Comparison of ENCODE assay signal across 23 mouse cellular contexts in the genomic region with DNA sequence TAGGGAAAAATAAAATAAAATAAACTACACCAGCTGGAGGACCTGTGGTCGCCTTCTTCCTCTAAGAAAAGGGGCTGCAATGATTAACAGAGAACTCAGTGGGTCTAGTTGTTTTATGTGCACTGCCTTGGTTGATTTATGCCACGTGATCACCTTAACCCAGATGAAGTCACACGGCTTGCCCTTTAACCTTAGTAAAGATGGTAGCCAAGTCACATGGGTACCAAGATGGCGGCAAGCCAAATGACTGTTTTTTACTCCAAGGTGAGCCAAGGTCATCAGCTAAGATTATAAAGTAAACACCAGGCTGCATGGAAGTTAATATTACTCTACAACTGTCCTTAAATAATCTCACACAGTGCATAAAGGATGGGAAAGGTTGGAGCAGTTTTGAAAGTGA. TPM values are rescaled to one million over a fixed set of nuclear protein-coding genes. Genes with fewer than 3 reads are reported as not detected.
A peak's percentile ranks its signal among the peaks of the same experiment; 100 is the strongest.
DNase-seq lines count a peak whose midpoint lies in the region; TF ChIP-seq lines count a peak whose summit lies in the region.
"Had no signal": no experiment of that assay in that cellular context is flagged by ENCODE, and none has a peak within 500 bp of the region (broad histone marks: within the 10 kb centered on the region; RNA-seq: fewer than 3 reads in every experiment).

No protein-coding gene starts in this region.

- WGBS in kidney, adult 2 months: 34% methylated on average over 4 of the region's 4 CpGs

- TF ChIP-seq RAD21 in MEL (IDR thresholded peaks at IDR 0.05; ENCODE audit: low read depth, low read length): no peak

- H3K9me3 ChIP-seq in MEL (replicated peaks; ENCODE audit: insufficient read depth, low read length): no peaks in the 10 kb centered on the region
- H3K9me3 ChIP-seq: embryonic facial prominence, embryonic 12.5 days; G1E; hindbrain, embryonic 12.5 days; limb, embryonic 13.5 days; midbrain, embryonic 12.5 days had no signal

- no peak for TF ChIP-seq CTCF in MEL (IDR thresholded peaks at IDR 0.05 in 2 of 3, conservative IDR thresholded peaks at IDR 0.05 in 1 of 3; ENCODE audit: control insufficient read depth in 1 of 3, insufficient read depth in 1 of 3, low read depth in 2 of 3, low read length in 3 of 3, poor library complexity in 1 of 3, severe bottlenecking in 1 of 3)
- TF ChIP-seq CTCF in kidney, adult 2 months (conservative IDR thresholded peaks at IDR 0.05; ENCODE audit: insufficient read depth, insufficient read length, low read depth, low read length): no peak

- H3K9ac ChIP-seq in MEL (ENCODE audit: control insufficient read depth, low read depth, low read length, poor library complexity, severe bottlenecking): no peak overlapping the region
- H3K9ac ChIP-seq: embryonic facial prominence, embryonic 12.5 days; hindbrain, embryonic 12.5 days; limb, embryonic 13.5 days; midbrain, embryonic 12.5 days had no signal

- H3K27ac ChIP-seq in MEL (ENCODE audit: control insufficient read depth, low read depth, low read length): peak overlapping the region; percentile 70
- peak overlapping the region; percentile 71 for H3K27ac ChIP-seq in kidney, adult 2 months (ENCODE audit: insufficient read depth, low read depth, low read length)
- H3K27ac ChIP-seq: hindbrain, embryonic 12.5 days; midbrain, embryonic 12.5 days had no signal

- no peak; a peak in 1 of 4 replicates for TF ChIP-seq EP300 in MEL (IDR thresholded peaks at IDR 0.05; ENCODE audit: low read depth in 1 of 2, low read length in 2 of 2)

- TF ChIP-seq POLR2A in MEL (IDR thresholded peaks at IDR 0.05; ENCODE audit: control insufficient read depth in 1 of 2, insufficient read depth in 1 of 2, low read depth in 1 of 2, low read length in 2 of 2, poor library complexity in 1 of 2): no peak
- no peak for TF ChIP-seq POLR2A in kidney, adult 2 months (IDR thresholded peaks at IDR 0.05; ENCODE audit: low read depth, low read length)

- no peak overlapping the region for H3K4me3 ChIP-seq in MEL (ENCODE audit: control insufficient read depth in 1 of 2, insufficient read depth in 1 of 2, low read depth in 2 of 2, low read length in 2 of 2)
- no peak overlapping the region for H3K4me3 ChIP-seq in kidney, adult 2 months (ENCODE audit: insufficient read depth, low read depth, low read length)
- H3K4me3 ChIP-seq: embryonic facial prominence, embryonic 12.5 days; hindbrain, embryonic 12.5 days; limb, embryonic 13.5 days; midbrain, embryonic 12.5 days had no signal

- no peaks in the 10 kb centered on the region for H3K27me3 ChIP-seq in MEL (ENCODE audit: control insufficient read depth in 1 of 2, insufficient read depth in 2 of 2, low read length in 2 of 2)
- no peaks in the 10 kb centered on the region for H3K27me3 ChIP-seq in kidney, adult 2 months (replicated peaks; ENCODE audit: control insufficient read depth, insufficient read depth, low read length)
- H3K27me3 ChIP-seq: embryonic facial prominence, embryonic 12.5 days; limb, embryonic 13.5 days; midbrain, embryonic 12.5 days had no signal

- DNase-seq in embryo, embryonic 11 days: peak; percentile 19
- no peak for DNase-seq in embryo, embryonic 10.5 days (ENCODE audit: low spot score)
- DNase-seq in MEL (ENCODE audit: low read depth, low spot score): no peak
- peak; percentile 95 for DNase-seq in kidney, adult 2 months
- peak; percentile 80 to 84 for DNase-seq in kidney, postnatal 36 days
- no peak for DNase-seq in urinary bladder, adult 18-20 months (ENCODE audit: low spot score in 2 of 2)
- DNase-seq in neural tube, embryonic 10.5 days (ENCODE audit: extremely low spot score, low spot score): no peak
- DNase-seq in thymus, adult 18-20 months: no peak
- DNase-seq: cerebellum, adult 9-10 months; layer of hippocampus, postnatal 36 days; right cerebral cortex, postnatal 4 days; thymus, postnatal 14 days had no signal

- peaks cover 43 to 68% of the 10 kb centered on the region in 2 experiments for H3K4me1 ChIP-seq in MEL (ENCODE audit: control insufficient read depth in 1 of 2, insufficient read depth in 2 of 2, low read length in 2 of 2)
- peaks cover 17% of the 10 kb centered on the region for H3K4me1 ChIP-seq in kidney, adult 2 months (ENCODE audit: control insufficient read depth, insufficient read depth, low read length)
- H3K4me1 ChIP-seq: midbrain, embryonic 12.5 days had no signal

- H3K36me3 ChIP-seq in MEL (ENCODE audit: control insufficient read depth in 1 of 2, insufficient read depth in 2 of 2, low read length in 2 of 2): peaks cover 0 to 67% of the 10 kb centered on the region in 2 experiments; a peak in 2 of 4 replicates
- no peaks in the 10 kb centered on the region for H3K36me3 ChIP-seq in kidney, adult 2 months (ENCODE audit: control insufficient read depth, insufficient read depth, low read length)
- H3K36me3 ChIP-seq: embryonic facial prominence, embryonic 12.5 days; G1E; hindbrain, embryonic 12.5 days; limb, embryonic 13.5 days; midbrain, embryonic 12.5 days had no signal

- no peaks in the 10 kb centered on the region for H3K79me2 ChIP-seq in MEL (ENCODE audit: control insufficient read depth, insufficient read depth, low read length, poor library complexity)

TF ChIP-seq in MEL, 35 proteins besides CTCF, POLR2A, EP300 and RAD21:
- TF ChIP-seq SIN3A (IDR thresholded peaks at IDR 0.05; ENCODE audit: low read length) (0 out of 2 replicates have a peak, but pooled peaks have one; percentile 18), SMC3 (IDR thresholded peaks at IDR 0.05; ENCODE audit: low read depth, low read length) (no peak), TCF12 (IDR thresholded peaks at IDR 0.05; ENCODE audit: low read depth, low read length) (no peak), USF1 (IDR thresholded peaks at IDR 0.05; ENCODE audit: low read depth, low read length) (peak; percentile 78), MYC (IDR thresholded peaks at IDR 0.05; ENCODE audit: low read depth, low read length) (no peak), MXI1 (IDR thresholded peaks at IDR 0.05; ENCODE audit: low read depth, low read length) (no peak), ETS1 (IDR thresholded peaks at IDR 0.05; ENCODE audit: low read depth, low read length) (0 out of 2 replicates have a peak, but pooled peaks have one; percentile 10), MYB (IDR thresholded peaks at IDR 0.05; ENCODE audit: low read depth, low read length) (no peak), MAX (IDR thresholded peaks at IDR 0.05; ENCODE audit: low read length) (0 out of 2 replicates have a peak, but pooled peaks have one; percentile 17), ZNF384 (IDR thresholded peaks at IDR 0.05; ENCODE audit: low read depth, low read length) (no peak), ZC3H11A (IDR thresholded peaks at IDR 0.05; ENCODE audit: low read depth, low read length) (no peak), POLR2AphosphoS5 (IDR thresholded peaks at IDR 0.05; ENCODE audit: borderline replicate concordance, low read depth, low read length) (no peak), HCFC1 (IDR thresholded peaks at IDR 0.05; ENCODE audit: low read depth, low read length) (no peak), ZMIZ1 (IDR thresholded peaks at IDR 0.05; ENCODE audit: low read depth, low read length) (no peak), ELF1 (IDR thresholded peaks at IDR 0.05; ENCODE audit: low read depth, low read length) (no peak)
TF ChIP-seq in MEL: peak in this region for 4.

RNA-seq across cellular contexts. Expression of gene Trcg1, which starts 6.6 kb away (rescaled TPM):
- total RNA-seq in MEL (2012; rRNA removed): not detected in 2 replicates
- polyA plus RNA-seq in MEL (2012; ENCODE audit: insufficient read depth in 1 of 2, insufficient read length in 2 of 2, low read depth in 1 of 2, low replicate concordance in 2 of 2, missing spikeins in 1 of 2): not detected
- polyA plus RNA-seq in kidney, adult 2 months (2012; rRNA removed): not detected in 2 replicates
- total RNA-seq: gastrocnemius, postnatal 4 days; layer of hippocampus, postnatal 36 days had no signal
- polyA plus RNA-seq: embryonic facial prominence, embryonic 12.5 days; frontal cortex, adult 2 months; G1E; heart, embryonic 16.5 days; hindbrain, embryonic 12.5 days; intestine, embryonic 16.5 days; limb, embryonic 13.5 days; lung, embryonic 16.5 days; midbrain, embryonic 12.5 days; neural tube, embryonic 11.5 days had no signal

RNA-seq across cellular contexts. Expression of gene 1700017B05Rik, which starts 32.7 kb away (rescaled TPM):
- 52.7 and 55.7 TPM in 2 replicates for total RNA-seq in MEL (2012; rRNA removed)
- polyA plus RNA-seq in MEL (2012; ENCODE audit: insufficient read depth in 1 of 2, insufficient read length in 2 of 2, low read depth in 1 of 2, low replicate concordance in 2 of 2, missing spikeins in 1 of 2): 10 to 100 TPM in 1 of 2 experiments, not detected in 1; 76.5 TPM
- polyA plus RNA-seq in kidney, adult 2 months (2012; rRNA removed): 9.5 TPM in 2 replicates

Comparison
In these comparisons a context has a peak if more than half of its experiments do, and no peak if none do; other contexts are left out.
1. DNase-seq: peak in embryo, embryonic 11 days (single experiment), kidney, adult 2 months (single experiment) and kidney, postnatal 36 days (2 of 2); none in embryo, embryonic 10.5 days (single experiment), MEL (single experiment), urinary bladder, adult 18-20 months (0 of 2), neural tube, embryonic 10.5 days (single experiment) and thymus, adult 18-20 months (0 of 2).